Mouse (Mus musculus) MEL (cell line): ENCODE results near the gene Top1. TPM values are rescaled to one million over a fixed set of nuclear protein-coding genes. Genes with fewer than 3 reads are reported as not detected.

Source experiments
- DNase-seq: peaks from one replicate; pipeline ENCODE4 v3.0.0; 2011; ENCODE audit warnings: low read depth, low spot score
- H3K27ac ChIP-seq: 2 replicates; pipeline ENCODE4 v1.5.1; 2012; ENCODE audit warnings: low read depth, mild to moderate bottlenecking, control low read depth, low read length, moderate library complexity; ENCODE audit not compliant: control insufficient read depth
- H3K27me3 ChIP-seq, 2 experiments: fragments of 150-350 bp in 1 of 2; sonication (generic) in 1 of 2; 2 replicates each; pipeline ENCODE4 v1.6.1; 2012; ENCODE audit warnings: low read length in 2 of 2, mild to moderate bottlenecking in 2 of 2, improper control_type of control experiment in 1 of 2, moderate library complexity in 1 of 2; ENCODE audit not compliant: insufficient read depth in 2 of 2, control insufficient read depth in 1 of 2
- H3K36me3 ChIP-seq, 2 experiments: 2 replicates each; pipeline ENCODE4 v1.6.1; 2012 to 2014; ENCODE audit warnings: low read length in 2 of 2, improper control_type of control experiment in 1 of 2, inconsistent platforms in 1 of 2, mild to moderate bottlenecking in 1 of 2; ENCODE audit not compliant: insufficient read depth in 2 of 2, control insufficient read depth in 1 of 2
- H3K4me1 ChIP-seq, 2 experiments: fragments of 150-350 bp in 1 of 2; sonication (generic) in 1 of 2; 2 replicates each; pipeline ENCODE4 v1.6.1; 2012; ENCODE audit warnings: low read length in 2 of 2, improper control_type of control experiment in 1 of 2, mild to moderate bottlenecking in 1 of 2; ENCODE audit not compliant: insufficient read depth in 2 of 2, control insufficient read depth in 1 of 2
- H3K4me3 ChIP-seq, 2 experiments: fragments of 150-350 bp in 1 of 2; sonication (generic) in 1 of 2; 2 replicates each; pipeline ENCODE4 v1.5.1; 2012; ENCODE audit warnings: low read depth in 2 of 2, low read length in 2 of 2, mild to moderate bottlenecking in 2 of 2, moderate library complexity in 2 of 2, control low read depth in 1 of 2, improper control_type of control experiment in 1 of 2; ENCODE audit not compliant: control insufficient read depth in 1 of 2, insufficient read depth in 1 of 2
- H3K79me2 ChIP-seq: 2 replicates; pipeline ENCODE4 v1.6.1; 2012; ENCODE audit warnings: mild to moderate bottlenecking, low read length, moderate library complexity; ENCODE audit not compliant: control insufficient read depth, poor library complexity, insufficient read depth
- H3K9ac ChIP-seq: 2 replicates; pipeline ENCODE4 v1.6.1; 2012; ENCODE audit warnings: low read depth, mild to moderate bottlenecking, control low read depth, low read length, moderate library complexity; ENCODE audit not compliant: control insufficient read depth, poor library complexity, severe bottlenecking
- H3K9me3 ChIP-seq: fragments of 150-350 bp; sonication (generic); replicated peaks from 2 replicates; pipeline ENCODE4 v1.6.1; 2012; ENCODE audit warnings: mild to moderate bottlenecking, low read length, improper control_type of control experiment, moderate library complexity; ENCODE audit not compliant: insufficient read depth
- BHLHE40 ChIP-seq: IDR thresholded peaks from 2 replicates; pipeline ENCODE4 v1.6.1; 2012; ENCODE audit warnings: low read depth, mild to moderate bottlenecking, inconsistent platforms, low read length, improper control_type of control experiment, borderline replicate concordance
- CHD1 ChIP-seq: IDR thresholded peaks from 2 replicates; pipeline ENCODE4 v1.6.1; 2012; ENCODE audit warnings: low read depth, mild to moderate bottlenecking, inconsistent platforms, low read length, improper control_type of control experiment
- CHD2 ChIP-seq: IDR thresholded peaks from 2 replicates; pipeline ENCODE4 v1.6.1; 2011; ENCODE audit warnings: low read length, improper control_type of control experiment
- CTCF ChIP-seq, 3 experiments: IDR thresholded peaks in 2 of 3; conservative IDR thresholded peaks in 1 of 3; 2 replicates each; pipeline ENCODE4 v1.5.1; 2011 to 2012; ENCODE audit warnings: low read length in 3 of 3, low read depth in 2 of 3, mild to moderate bottlenecking in 2 of 3, improper control_type of control experiment in 1 of 3, inconsistent platforms in 1 of 3, mixed read lengths in 1 of 3, moderate library complexity in 1 of 3; ENCODE audit not compliant: control insufficient read depth in 1 of 3, insufficient read depth in 1 of 3, poor library complexity in 1 of 3, severe bottlenecking in 1 of 3
- E2F4 ChIP-seq: IDR thresholded peaks from 2 replicates; pipeline ENCODE4 v1.6.1; 2011; ENCODE audit warnings: low read depth, low read length, improper control_type of control experiment, borderline replicate concordance
- EP300 ChIP-seq, 2 experiments: IDR thresholded peaks; 2 replicates each; pipeline ENCODE4 v1.6.1; 2011; ENCODE audit warnings: improper control_type of control experiment in 2 of 2, low read length in 2 of 2, low read depth in 1 of 2, mild to moderate bottlenecking in 1 of 2
- ETS1 ChIP-seq: IDR thresholded peaks from 2 replicates; pipeline ENCODE4 v1.6.1; 2012; ENCODE audit warnings: low read depth, mild to moderate bottlenecking, inconsistent platforms, low read length, improper control_type of control experiment, moderate library complexity
- GATA1 ChIP-seq: IDR thresholded peaks from 2 replicates; pipeline ENCODE4 v1.6.1; 2011; ENCODE audit warnings: low read depth, low read length, improper control_type of control experiment
- JUND ChIP-seq: IDR thresholded peaks from 2 replicates; pipeline ENCODE4 v1.6.1; 2011; ENCODE audit warnings: low read depth, mild to moderate bottlenecking, improper control_type of control experiment, low read length
- MAFK ChIP-seq: IDR thresholded peaks from 2 replicates; pipeline ENCODE4 v1.6.1; 2011; ENCODE audit warnings: low read depth, mild to moderate bottlenecking, low read length, improper control_type of control experiment, borderline replicate concordance
- MAX ChIP-seq: IDR thresholded peaks from 2 replicates; pipeline ENCODE4 v1.6.1; 2011; ENCODE audit warnings: low read length, improper control_type of control experiment
- MAZ ChIP-seq: IDR thresholded peaks from 2 replicates; pipeline ENCODE4 v1.6.1; 2012; ENCODE audit warnings: low read depth, mild to moderate bottlenecking, inconsistent platforms, low read length, improper control_type of control experiment
- MEF2A ChIP-seq: IDR thresholded peaks from 2 replicates; pipeline ENCODE4 v1.6.1; 2014; ENCODE audit warnings: low read depth, mild to moderate bottlenecking, inconsistent platforms, low read length, improper control_type of control experiment; ENCODE audit not compliant: poor library complexity, insufficient replicate concordance, severe bottlenecking; ENCODE audit errors: extremely low read depth
- MXI1 ChIP-seq: IDR thresholded peaks from 2 replicates; pipeline ENCODE4 v1.6.1; 2011; ENCODE audit warnings: mild to moderate bottlenecking, low read depth, low read length, improper control_type of control experiment
- MYC ChIP-seq: IDR thresholded peaks from 2 replicates; pipeline ENCODE4 v1.6.1; 2011; ENCODE audit warnings: low read depth, mild to moderate bottlenecking, low read length, improper control_type of control experiment, moderate library complexity
- NRF1 ChIP-seq: IDR thresholded peaks from 2 replicates; pipeline ENCODE4 v1.6.1; 2014; ENCODE audit warnings: low read depth, mild to moderate bottlenecking, inconsistent platforms, low read length, improper control_type of control experiment, moderate library complexity; ENCODE audit not compliant: poor library complexity, insufficient read depth, severe bottlenecking
- POLR2A ChIP-seq, 2 experiments: IDR thresholded peaks; 2 replicates each; pipeline ENCODE4 v1.6.1; 2011 to 2012; ENCODE audit warnings: low read length in 2 of 2, mild to moderate bottlenecking in 2 of 2, control low read depth in 1 of 2, improper control_type of control experiment in 1 of 2, low read depth in 1 of 2, moderate library complexity in 1 of 2; ENCODE audit not compliant: control insufficient read depth in 1 of 2, insufficient read depth in 1 of 2, poor library complexity in 1 of 2
- POLR2AphosphoS5 ChIP-seq: IDR thresholded peaks from 2 replicates; pipeline ENCODE4 v1.6.1; 2012; ENCODE audit warnings: low read depth, borderline replicate concordance, mild to moderate bottlenecking, inconsistent platforms, low read length, moderate library complexity, mixed read lengths
- RAD21 ChIP-seq: IDR thresholded peaks from 2 replicates; pipeline ENCODE4 v1.6.1; 2011; ENCODE audit warnings: mild to moderate bottlenecking, low read depth, low read length, improper control_type of control experiment
- RCOR1 ChIP-seq: IDR thresholded peaks from 2 replicates; pipeline ENCODE4 v1.6.1; 2012; ENCODE audit warnings: low read depth, mild to moderate bottlenecking, inconsistent platforms, low read length, improper control_type of control experiment
- SIN3A ChIP-seq: IDR thresholded peaks from 2 replicates; pipeline ENCODE4 v1.6.1; 2012; ENCODE audit warnings: low read length, improper control_type of control experiment, inconsistent platforms
- SMC3 ChIP-seq: IDR thresholded peaks from 2 replicates; pipeline ENCODE4 v1.6.1; 2011; ENCODE audit warnings: low read depth, low read length, improper control_type of control experiment
- TAL1 ChIP-seq: IDR thresholded peaks from 2 replicates; pipeline ENCODE4 v1.6.1; 2012; ENCODE audit warnings: mild to moderate bottlenecking, inconsistent platforms, low read length, moderate library complexity, mixed read lengths
- USF1 ChIP-seq: IDR thresholded peaks from 2 replicates; pipeline ENCODE4 v1.6.1; 2014; ENCODE audit warnings: low read depth, mild to moderate bottlenecking, inconsistent platforms, low read length, improper control_type of control experiment, moderate library complexity
- ZC3H11A ChIP-seq: IDR thresholded peaks from 2 replicates; pipeline ENCODE4 v1.6.1; 2012; ENCODE audit warnings: low read depth, mild to moderate bottlenecking, inconsistent platforms, low read length, improper control_type of control experiment
- ZKSCAN1 ChIP-seq: IDR thresholded peaks from 2 replicates; pipeline ENCODE4 v1.6.1; 2012; ENCODE audit warnings: low read depth, mild to moderate bottlenecking, inconsistent platforms, low read length, improper control_type of control experiment, moderate library complexity
- ZNF384 ChIP-seq: IDR thresholded peaks from 2 replicates; pipeline ENCODE4 v1.6.1; 2012; ENCODE audit warnings: low read depth, mild to moderate bottlenecking, inconsistent platforms, low read length, improper control_type of control experiment
- polyA plus RNA-seq, 2 experiments: library from polyadenylated mRNA; stranded (reverse) in 1 of 2; unstranded in 1 of 2; fragments of >175 nt in 1 of 2; fragments of >200 nt in 1 of 2; gene quantifications; 2 replicates each; pipeline versions ENCODE4 v1.2.1 to v1.2.4; 2012; ENCODE audit warnings: low replicate concordance in 2 of 2, low read depth in 1 of 2; ENCODE audit not compliant: insufficient read length in 2 of 2, insufficient read depth in 1 of 2, missing spikeins in 1 of 2
- total RNA-seq: library from RNA; depleted of rRNA; stranded (reverse); fragments of 300-350 nt; gene quantifications from 2 replicates; pipeline ENCODE4 v1.2.3, GENCODE M21; 2012

Gene Top1
- total and polyA plus RNA-seq, 3 experiments: 33.5 to 123 (median 73.3) TPM

DNA sequence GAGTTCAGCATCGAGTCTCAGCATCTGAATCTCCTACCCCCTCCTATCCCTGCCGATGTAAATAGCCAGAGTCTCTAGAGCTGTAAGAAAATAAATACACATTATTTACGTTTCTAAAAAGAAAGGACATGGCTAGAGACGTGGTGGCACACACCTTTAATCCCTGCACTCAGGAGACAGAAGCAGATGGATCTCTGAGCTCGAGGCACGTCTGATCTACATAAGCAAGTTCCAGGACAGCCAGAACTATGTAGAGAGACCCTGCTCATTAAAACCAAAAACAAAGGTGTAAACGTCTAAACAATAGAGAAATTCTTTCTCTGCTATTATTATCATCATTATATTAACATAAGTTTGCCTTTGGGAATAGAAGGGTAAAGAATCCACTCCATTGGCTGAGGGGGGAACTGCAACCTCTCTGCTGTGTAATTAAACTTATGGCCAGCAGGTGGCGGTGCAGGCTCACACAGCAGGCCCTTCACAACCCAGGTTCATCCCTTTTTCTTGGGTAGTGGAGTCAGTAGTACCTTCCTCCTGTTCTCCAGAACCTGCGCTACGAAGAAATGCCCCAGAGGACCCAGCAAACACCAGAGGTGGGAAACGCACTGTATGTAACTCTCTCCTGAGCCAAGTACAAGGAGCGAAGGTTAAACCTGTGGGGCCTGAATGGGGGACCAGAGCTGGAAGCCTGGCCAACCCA, 48.0 kb upstream of the Top1 start:
- H3K27me3 ChIP-seq: no peaks in the 10 kb centered on the region
- H3K36me3 ChIP-seq: peaks cover 0 to 5% of the 10 kb centered on the region in 2 experiments; a peak in 2 of 4 replicates
- no peaks in the 10 kb centered on the region for H3K9me3 ChIP-seq
- peak; percentile 85 for DNase-seq
- TF ChIP-seq CTCF (IDR thresholded peaks at IDR 0.05 in 2 of 3, conservative IDR thresholded peaks at IDR 0.05 in 1 of 3; ENCODE audit: control insufficient read depth in 1 of 3, insufficient read depth in 1 of 3, low read depth in 2 of 3, low read length in 3 of 3, poor library complexity in 1 of 3, severe bottlenecking in 1 of 3) (peak; percentile 97 to 99 (median 99)), POLR2AphosphoS5 (no peak), ZC3H11A (peak; percentile 97), ZKSCAN1 (no peak), MXI1 (no peak), USF1 (no peak), EP300 (IDR thresholded peaks at IDR 0.05; ENCODE audit: low read depth in 1 of 2, low read length in 2 of 2) (no peak), MAZ (no peak), RCOR1 (no peak), GATA1 (no peak), BHLHE40 (no peak), ETS1 (no peak), SMC3 (peak; percentile 97), SIN3A (0 out of 2 replicates have a peak, but pooled peaks have one; percentile 40)
- H3K4me1 ChIP-seq: peaks cover under 1 to 2% of the 10 kb centered on the region in 2 experiments; a peak in 2 of 4 replicates
- H3K27ac ChIP-seq: no peak overlapping the region
- H3K9ac ChIP-seq: no peak overlapping the region
- no peak overlapping the region for H3K4me3 ChIP-seq
- no peaks in the 10 kb centered on the region for H3K79me2 ChIP-seq

DNA sequence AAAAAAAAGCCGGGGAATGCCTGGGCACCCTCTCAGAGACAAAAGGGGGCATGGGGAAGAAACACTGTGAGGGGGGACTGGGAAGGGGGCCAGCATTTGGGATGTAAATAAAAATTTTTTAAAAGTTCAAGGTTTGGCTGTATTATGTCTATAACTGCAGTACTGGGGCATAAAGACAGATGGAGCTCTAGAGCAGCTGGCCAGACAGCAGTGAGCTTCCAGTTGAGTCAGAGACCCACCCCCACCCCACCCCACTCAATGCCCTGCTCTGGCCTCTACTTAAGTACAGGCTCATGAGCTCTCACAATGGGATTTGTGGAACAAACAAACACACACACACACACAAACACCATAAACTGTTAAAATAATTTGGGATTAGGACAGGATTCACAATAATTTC, 43.9 kb upstream of the Top1 start:
- Histone ChIP-seq H3K27me3 (no peaks in the 10 kb centered on the region), H3K4me3 (no peak overlapping the region), H3K79me2 (no peaks in the 10 kb centered on the region), H3K36me3 (peaks cover 0 to 14% of the 10 kb centered on the region in 2 experiments; a peak in 2 of 4 replicates), H3K27ac (no peak overlapping the region), H3K9ac (no peak overlapping the region), H3K9me3 (no peaks in the 10 kb centered on the region), H3K4me1 (peaks cover 6 to 8% of the 10 kb centered on the region in 2 experiments)
- no peak for TF ChIP-seq MXI1
- TF ChIP-seq ZC3H11A: peak; percentile 63
- no peak for TF ChIP-seq POLR2A (IDR thresholded peaks at IDR 0.05; ENCODE audit: control insufficient read depth in 1 of 2, insufficient read depth in 1 of 2, low read depth in 1 of 2, low read length in 2 of 2, poor library complexity in 1 of 2)
- TF ChIP-seq MAX: no peak
- TF ChIP-seq CHD1: no peak
- TF ChIP-seq MYC: no peak
- TF ChIP-seq TAL1: no peak
- peak; percentile 67 to 74 (median 72) for TF ChIP-seq CTCF (IDR thresholded peaks at IDR 0.05 in 2 of 3, conservative IDR thresholded peaks at IDR 0.05 in 1 of 3; ENCODE audit: control insufficient read depth in 1 of 3, insufficient read depth in 1 of 3, low read depth in 2 of 3, low read length in 3 of 3, poor library complexity in 1 of 3, severe bottlenecking in 1 of 3)
- no peak for TF ChIP-seq EP300 (IDR thresholded peaks at IDR 0.05; ENCODE audit: low read depth in 1 of 2, low read length in 2 of 2)
- peak; percentile 68 for TF ChIP-seq RAD21
- TF ChIP-seq MAFK: no peak
- no peak for TF ChIP-seq NRF1
- no peak for TF ChIP-seq MEF2A
- no peak for TF ChIP-seq CHD2
- TF ChIP-seq ZNF384: no peak
- no peak for TF ChIP-seq E2F4
- TF ChIP-seq SMC3: peak; percentile 86
- TF ChIP-seq JUND: no peak
- TF ChIP-seq ZKSCAN1: no peak
- peak; percentile 64 for DNase-seq
